Mouse (Mus musculus): ENCODE results near the gene Flnb.

Flnb gene

DNA sequence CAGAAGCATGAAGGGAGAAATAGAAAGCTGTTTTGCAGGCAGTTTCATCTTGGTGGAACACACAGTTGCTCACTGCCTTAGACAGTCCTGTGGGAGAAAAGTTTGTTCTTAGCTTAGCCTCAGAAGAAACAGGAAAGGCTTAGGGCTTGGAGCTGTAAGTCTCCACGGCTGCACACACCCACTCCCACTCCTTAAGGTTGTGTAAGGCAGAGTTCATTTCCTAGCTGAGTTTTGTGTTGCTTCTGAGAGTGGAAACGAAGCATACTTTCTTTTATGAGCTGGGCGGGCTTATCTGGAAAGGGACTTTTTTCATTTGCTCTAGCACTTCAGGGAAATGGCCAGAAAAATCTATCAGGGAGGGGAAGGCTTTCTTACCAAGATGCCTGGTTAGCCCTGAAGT lies 82.2 kb downstream of the Flnb start:
- no peak for DNase-seq (ENCODE audit: low spot score in 2 of 2)

DNA sequence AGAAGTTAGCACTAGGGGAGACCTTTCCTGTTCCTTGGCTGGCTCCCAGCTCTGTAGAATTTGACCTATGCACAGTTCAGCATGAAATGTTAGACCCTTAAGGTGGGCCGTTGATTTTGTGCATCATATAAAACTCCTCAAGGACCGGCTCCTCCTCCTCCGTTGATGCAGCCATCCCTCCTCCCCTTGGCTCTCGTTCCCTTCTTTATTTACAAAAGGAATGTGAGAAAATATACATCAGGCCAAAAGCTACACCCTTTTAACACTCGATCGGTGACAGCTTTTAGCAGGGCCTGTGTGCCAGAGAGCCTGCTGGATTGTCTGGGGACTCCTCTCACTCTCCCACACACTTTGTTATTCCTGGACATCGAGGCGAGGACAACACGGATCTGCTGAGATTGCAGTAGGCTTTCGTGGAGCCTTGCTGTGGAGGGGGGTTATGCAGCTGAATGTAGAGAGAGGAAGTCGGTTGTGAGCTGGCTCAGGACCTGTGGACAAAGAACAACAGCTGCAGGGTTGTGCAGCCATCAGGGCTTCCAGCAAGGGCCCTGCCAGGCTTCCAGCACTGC lies 82.8 kb downstream of the Flnb start:
- no peak for DNase-seq (ENCODE audit: low spot score in 2 of 2)

DNA sequence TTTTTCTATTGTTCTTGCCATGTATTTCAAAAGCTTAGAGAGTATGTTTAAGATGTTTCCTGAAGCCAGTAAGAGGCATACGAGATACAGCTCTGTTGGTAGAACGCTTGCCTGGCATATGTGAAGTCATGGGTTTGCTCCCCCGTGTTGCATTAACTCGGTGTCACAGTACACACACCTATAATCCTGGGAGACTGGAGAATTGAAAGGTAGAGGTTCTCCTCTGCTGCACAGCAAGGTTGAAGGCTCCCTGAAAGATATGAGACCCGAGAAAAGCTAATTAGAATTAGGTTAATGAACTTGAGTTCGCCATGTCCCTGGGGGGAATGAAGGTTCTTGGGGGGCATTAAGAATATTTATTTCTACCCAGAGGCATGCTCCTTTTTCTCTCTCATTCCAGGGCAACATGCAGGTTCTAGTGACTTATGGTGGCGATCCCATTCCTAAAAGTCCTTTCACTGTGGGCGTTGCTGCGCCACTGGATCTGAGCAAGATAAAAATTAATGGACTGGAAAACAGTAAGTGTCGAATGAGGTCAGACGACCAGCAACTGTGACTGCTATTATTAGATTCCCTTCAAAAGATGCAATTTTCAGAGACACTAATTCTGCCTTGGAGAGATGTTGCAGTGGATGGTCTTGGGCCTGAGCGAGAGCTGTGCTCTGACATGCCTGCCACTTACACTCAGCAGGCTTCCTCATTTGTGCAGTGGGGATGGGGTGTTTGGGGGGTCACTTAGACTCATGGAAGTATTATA lies 83.9 kb downstream of the Flnb start:
- DNase-seq (ENCODE audit: low spot score in 2 of 2) = no peak

DNA sequence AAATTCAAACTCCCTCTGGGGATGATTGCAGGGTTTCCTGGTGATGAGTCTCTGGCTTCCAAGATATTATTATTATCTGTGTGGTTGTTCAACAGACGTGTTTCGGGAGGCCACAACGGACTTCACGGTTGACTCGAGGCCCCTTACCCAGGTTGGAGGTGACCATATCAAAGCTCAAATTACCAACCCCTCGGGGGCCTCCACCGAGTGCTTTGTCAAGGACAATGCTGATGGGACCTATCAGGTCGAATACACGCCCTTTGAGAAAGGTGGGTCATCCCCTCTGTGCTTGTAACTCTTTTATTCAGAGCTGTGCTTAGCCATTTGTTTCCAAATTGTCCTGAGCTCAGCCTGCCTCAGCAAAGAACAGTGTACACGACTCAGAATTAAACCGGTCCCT lies 89.3 kb downstream of the Flnb start:
- no peak for DNase-seq (ENCODE audit: low spot score in 2 of 2)

DNA sequence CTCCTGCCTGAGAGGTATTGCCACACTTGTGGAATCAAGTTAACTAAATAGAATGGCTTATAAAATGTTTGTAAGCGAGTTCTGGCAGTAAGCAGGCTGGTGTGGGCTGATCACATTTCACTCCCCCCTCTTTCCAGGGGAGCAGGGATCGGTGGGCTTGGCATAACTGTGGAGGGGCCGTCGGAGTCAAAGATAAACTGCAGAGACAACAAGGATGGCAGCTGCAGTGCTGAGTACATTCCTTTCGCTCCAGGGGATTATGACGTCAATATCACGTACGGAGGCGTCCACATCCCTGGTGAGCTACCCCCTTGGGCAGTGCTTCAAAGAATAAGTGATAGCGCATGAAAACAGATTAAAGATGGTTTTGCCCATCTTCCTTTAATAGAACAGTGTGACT lies 91.7 kb downstream of the Flnb start:
- no peak for DNase-seq (ENCODE audit: low spot score in 2 of 2)

DNA sequence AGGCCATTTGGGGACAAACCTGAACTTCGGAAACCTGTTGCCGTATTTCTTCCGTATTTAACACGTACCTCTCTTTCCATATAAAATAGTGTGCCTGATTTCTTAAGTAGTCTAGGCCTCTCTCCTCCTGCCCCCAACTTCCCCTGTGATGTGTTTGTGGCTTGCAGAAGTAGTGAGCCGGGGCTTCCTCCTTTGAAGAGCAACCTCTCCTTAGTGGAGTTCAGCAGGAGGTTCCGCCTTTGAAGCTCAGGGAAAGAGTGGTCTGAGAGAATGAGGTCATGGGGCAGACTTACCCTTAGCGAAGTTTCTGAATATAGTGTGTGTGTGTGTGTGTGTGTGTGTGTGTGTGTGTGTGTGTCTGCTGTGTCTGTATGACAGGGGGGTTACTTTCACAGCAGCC lies 96.1 kb downstream of the Flnb start:
- DNase-seq (ENCODE audit: low spot score in 2 of 2) = peak in 1 of 2 experiments; percentile 39

DNA sequence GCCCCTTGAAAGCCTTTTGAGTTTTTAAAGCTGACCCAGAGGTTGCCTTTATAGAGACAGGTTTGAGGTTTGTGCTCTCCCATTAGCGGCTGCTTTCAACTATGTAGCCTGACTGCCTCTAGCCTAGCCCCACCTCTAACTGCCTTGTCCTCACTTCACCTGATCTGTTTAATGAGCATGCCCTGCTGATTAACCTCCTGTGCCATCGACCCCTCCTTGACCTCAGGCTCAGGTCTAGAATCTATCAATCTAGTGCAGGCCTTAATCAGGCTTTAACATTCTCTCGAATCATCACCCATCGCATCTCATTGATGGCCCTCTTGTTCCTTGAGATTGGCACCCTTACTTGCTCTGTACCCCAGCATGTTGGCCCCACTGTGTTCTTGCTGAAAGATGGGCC lies 96.7 kb downstream of the Flnb start:
- DNase-seq (ENCODE audit: low spot score in 2 of 2) = no peak

DNA sequence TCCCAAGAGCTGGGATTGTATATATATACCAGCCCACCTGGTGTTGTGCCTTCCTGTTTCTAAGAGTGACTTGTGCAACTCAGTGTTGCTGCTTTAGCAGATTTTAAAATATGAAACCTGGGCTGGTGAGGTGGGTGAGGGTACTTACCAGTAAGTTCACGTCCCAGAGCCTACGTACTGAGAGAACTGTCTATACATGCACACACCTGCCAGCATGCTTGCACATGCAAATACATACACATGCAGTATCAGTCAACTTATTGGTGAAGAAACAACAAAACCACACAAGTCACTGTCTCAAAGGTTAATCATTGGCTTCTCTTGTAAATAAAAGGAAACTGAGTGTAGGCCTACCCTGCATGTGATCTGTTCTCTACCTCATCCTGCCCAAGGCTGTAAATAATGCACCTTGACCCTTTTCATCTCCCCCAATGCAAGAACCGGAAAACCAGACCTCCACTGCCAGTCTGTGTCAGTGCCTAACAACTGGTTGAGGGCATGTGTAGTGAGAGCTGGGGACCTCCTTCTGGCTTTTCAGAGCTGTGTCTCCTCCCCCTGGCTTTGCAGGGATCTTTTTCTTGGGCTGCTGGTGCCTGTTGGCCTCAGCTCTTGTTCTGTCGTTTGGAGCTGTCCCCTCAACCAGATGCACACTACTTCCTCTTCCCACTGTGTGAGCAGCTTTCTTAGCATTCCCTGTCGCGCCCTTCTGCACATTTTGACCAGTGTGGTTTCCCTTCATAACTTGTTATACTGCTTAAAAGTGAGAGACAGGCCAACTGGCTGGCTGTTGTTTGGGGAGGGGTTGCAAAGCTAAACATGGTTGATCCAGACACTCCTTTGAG lies 100.6 kb downstream of the Flnb start:
- no peak for DNase-seq (ENCODE audit: low spot score in 2 of 2)

DNA sequence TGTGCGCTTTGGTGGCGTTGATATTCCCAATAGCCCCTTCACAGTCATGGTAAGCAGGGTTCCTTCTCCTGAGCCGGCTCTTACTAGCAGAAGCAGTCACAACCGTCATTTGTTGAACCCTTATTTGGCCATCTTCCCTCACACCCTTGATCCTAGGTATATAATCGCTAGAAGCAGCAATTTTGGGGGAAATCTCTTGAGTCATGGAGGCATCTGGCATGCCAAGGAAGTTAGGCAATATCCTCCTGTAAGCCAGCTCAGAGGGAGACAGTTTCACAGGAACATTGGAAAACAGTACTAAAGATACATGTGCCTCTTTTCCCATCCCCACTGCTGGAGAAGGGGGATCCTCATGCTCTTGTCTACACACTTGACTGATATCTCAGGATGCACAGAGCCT lies 101.6 kb downstream of the Flnb start:
- DNase-seq (ENCODE audit: low spot score in 2 of 2) = no peak

DNA sequence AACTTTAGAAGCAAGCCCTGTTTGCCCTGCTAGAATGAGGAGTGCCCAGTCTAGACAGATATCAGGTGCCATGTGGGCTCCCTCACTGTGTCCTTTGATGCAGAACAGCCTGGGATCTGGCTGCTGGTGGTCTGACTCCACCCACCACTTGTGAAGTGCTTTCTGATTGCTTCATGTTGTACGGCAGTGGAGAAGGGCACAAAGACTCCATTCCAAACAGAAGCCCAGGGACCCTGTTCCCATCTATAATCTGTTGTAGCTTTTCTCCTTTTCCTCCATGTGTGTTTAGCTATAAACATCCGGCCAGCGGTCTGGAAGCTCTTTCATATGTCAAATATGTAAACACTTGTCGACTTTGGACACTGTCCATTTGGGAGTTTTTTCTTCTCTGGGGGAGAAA lies 102.2 kb downstream of the Flnb start:
- DNase-seq (ENCODE audit: low spot score in 2 of 2) = no peak

DNA sequence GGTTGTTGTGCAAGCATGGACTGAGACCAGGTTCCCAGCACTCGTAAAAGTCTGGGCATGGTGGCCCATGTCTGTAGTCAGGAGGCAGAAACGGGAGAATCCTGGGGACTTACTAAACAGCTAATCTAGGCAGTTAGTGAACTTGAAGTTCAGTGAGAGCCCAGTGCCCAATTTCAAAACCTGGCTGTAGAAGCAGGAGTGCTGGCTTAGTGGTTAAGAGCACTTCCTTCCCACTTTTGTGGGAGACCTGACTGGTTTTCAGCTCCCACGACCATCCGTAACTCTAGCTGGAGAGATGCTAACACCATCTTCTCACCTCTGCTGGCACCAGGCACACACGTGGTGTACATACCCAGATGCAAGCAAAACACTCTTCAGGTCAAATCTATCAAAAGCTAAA lies 103.7 kb downstream of the Flnb start:
- DNase-seq (ENCODE audit: low spot score in 2 of 2) = no peak

DNA sequence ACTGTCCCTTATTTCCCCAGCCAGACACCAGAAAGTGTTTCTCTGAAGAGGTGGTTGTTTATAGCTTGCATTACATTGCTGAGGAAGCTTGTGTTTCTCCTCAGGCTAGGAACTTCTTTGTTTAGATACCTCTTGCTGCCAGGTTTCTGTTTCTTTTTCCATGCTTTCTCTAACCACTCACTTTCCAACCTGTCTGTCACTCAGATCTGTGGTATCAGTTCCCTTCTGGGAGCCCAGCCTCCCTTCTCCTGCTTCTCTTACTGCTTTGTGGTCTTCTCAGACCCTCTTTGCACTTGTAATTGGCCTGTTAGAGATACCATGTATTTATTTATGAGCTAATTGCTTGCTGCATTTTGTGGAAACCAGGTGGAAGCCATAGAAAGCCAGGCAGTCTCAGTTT lies 105.9 kb downstream of the Flnb start:
- DNase-seq (ENCODE audit: low spot score in 2 of 2) = no peak

DNA sequence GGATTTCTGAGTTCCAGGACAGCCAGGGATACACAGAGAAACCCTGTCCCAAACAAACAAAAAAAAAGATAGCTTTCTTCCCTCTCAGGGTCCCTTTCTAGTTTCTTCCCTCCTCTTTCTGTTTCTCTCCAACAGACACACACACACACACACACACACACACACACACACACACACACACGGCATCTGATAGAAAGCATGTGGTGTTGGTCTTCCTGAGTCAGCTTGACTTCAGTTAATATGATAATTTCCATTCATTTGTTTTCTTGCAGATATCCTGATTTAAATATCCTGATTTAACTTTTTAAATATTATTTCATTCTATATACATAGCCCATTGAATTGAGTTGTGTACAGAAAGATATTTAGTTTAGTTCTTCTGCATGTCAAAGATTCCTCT lies 110.6 kb downstream of the Flnb start:
- no peak for DNase-seq (ENCODE audit: low spot score in 2 of 2)

DNA sequence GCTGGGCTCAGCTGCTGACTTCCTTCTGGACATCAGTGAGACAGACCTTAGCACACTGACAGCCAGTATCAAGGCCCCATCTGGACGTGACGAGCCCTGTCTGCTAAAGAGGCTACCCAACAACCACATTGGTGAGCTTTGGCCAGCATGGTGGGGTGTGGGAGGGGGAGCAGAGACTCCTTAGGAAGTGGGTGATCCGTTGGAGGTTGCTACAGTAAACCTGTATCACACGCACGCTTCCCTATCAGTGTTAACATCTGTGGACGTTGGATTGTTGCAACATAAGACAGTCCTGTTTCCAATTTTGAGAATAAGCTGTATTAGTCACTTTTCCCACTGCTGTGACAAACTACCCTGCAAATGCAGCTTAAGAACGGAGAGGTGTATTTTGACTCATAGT lies 111.3 kb downstream of the Flnb start:
- DNase-seq (ENCODE audit: low spot score in 2 of 2) = no peak

DNA sequence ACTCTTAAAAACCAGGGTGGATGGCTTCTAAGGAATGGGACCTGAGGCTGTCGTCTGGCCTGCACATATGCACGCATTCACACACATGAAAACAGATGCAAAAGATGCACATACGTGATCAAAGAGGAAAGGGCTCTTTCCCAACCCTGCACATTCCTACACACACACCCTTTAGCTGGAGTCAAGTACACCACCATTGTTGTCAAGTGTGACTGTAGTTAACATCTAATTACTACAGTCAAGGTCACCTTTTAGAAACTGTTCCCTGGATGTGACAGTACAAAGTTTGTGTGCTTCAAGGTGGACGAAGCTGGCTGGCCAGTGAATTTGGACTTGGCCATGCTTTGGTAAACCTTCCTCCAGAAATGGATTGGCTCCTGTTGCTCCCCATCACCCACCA lies 114.4 kb downstream of the Flnb start:
- DNase-seq (ENCODE audit: low spot score in 2 of 2) = no peak

DNA sequence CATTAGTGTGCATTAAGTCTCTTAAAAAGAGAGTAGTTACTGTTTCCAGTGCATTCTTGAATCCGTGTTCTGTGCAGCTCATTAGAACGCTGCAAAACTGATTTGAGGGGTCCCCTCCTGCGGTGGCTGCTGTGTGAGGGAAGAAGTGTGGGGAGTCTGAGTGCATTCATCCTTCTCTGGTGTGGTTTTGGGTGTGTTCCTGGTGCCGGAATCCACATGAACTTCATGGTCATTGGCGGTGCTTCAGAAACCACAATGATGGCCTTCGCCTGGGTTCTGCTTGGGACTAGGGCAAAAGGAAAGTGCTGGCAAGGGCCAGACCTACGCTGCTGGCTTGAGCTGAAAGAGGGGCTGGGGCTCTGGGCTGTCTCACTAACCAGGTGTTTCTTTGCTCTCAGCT lies 116.4 kb downstream of the Flnb start:
- no peak for DNase-seq (ENCODE audit: low spot score in 2 of 2)

DNA sequence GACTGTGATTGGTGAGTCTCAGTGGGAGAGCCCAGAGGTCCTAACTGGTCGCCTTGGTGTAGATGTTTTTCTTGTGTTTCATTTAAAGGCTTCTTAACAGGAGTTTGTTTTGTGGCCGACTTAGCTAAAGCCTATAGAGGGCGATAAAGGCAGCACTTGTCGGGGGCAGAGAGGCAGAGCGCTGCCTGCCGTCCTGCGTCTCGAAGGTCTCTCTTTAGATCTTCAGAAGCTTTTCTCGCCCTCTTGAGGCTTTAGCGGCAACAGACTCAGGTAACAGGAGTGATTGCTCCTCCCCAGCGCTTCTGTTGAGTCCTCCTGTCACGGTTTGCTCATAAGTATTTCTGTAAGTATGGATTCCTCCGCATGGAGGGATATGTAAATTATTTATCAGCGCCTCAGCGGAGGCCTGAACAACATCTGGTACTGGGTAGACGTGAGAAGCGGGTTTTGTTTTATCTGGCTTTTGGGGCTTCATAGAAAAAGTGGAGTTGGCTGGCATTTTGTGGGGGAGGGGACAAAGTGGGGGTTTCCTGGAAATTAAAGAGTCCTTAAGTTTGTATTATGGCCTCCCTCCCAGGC lies 119.4 kb downstream of the Flnb start:
- DNase-seq (ENCODE audit: low spot score in 2 of 2) = peak in 1 of 2 experiments; percentile 30

DNA sequence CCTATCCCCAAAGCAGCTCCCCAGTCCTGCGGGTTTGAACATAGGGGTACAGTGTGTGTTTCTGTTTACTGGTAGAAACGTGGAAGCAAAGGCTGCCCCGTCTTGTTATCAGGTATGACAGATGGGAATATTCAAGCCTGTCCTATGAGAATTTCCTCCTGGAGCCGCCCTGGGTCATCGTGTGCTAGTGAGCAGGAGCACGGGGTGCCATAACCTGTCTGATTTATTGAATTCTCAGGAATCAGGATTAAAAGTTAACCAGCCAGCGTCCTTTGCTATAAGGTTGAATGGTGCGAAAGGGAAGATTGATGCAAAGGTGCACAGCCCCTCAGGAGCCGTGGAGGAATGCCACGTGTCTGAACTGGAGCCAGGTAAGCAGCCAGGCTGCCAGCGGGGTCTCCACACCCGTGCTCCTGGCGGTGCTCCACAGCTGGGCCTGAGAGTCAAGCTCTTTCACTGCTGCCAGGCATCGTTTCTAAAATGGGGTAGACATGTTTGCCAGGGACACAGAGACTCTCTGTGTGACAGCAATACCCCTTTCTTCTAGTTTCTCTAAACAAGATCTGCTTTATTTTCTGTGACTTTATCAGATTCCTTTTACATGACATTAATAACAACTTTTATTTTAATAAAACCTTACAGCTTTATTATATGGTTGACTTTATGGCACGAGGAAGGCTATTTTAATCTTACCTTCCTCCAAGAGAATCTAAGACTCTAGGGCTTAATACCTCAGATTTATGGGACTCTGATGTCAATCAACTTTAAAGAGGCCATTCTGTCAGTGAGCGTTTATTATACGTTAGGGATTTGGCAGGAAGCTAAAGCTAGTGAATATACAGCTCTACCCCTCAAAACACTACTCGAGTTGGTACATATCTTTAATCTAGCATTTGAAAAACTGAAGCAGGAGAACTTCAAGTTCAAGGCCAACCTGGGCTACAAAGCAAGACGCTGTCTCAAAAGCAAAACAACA lies 121.3 kb downstream of the Flnb start:
- DNase-seq (ENCODE audit: low spot score in 2 of 2) = no peak

DNA sequence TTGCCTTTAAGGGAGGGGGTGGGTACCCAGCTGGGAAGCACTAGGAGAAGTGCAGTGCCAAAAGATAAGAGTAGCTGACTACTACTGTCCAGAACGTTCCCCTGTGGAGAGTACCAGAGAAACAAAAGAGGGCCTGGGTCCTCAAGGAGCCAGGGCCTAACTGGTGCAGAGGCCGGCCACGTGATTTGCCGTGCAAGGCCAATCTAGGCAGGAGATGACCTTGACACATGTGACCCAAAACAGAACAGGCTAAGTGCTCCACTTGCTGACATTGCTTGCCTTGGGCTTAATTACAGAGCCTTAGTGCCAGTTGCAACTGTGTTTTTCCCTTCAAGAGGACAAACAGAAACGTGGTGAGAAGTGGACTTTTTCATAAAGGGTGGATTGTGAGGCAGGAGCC lies 123.7 kb downstream of the Flnb start:
- no peak for DNase-seq (ENCODE audit: low spot score in 2 of 2)

DNA sequence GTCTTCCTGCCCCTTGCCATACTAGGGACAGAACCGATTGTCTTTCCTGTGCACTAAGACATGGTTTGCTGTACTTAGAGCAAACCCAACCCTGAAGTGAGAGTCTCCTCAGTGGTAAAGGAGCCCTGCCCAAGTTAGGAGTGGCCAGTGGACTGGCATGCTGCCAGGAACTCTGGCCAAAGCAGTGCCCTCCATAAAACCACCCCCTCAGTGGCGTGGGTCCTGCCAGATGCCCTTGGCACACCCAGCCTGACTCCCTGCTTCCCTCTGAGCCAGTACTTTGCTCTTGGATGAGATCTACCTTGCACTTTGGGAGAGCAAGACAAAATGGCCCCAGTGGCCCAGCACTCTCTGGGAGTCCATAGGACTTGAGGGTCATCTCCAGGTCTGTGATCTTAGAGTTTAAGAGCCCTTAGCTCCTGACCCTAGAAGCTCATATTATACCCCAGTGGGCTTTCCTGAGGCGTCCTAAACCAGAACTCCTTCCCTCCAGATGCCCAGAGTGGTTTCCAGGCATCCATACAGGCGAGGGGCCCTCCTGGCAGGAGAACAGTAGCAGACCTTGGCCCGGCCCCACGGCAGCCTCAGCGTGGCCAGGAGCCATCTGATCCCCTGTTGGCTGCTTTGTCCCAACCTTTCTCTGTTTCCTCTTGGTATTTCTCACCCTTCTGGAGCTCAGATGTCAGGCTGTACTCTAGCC lies 125.5 kb downstream of the Flnb start:
- DNase-seq (ENCODE audit: low spot score in 2 of 2) = no peak

DNA sequence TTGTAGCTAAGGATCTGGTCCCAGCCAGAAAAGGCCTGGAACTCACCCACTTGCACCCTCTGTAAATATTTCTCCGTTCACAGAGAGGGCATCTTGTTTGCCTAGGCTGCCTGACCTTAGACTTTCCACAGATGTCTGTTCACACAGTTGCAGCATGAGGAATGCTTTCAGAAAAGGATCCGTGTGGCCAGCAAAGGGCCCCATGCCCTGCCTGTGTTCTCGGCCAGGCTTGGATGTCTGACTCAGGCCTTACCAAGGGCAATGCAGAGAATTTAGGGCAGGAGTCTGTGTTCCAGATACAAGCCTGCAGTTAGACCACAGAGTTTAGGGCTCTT lies 126.0 kb downstream of the Flnb start:
- no peak for DNase-seq (ENCODE audit: low spot score in 2 of 2)
